Mouse (Mus musculus) telencephalon, adult 2 months (tissue): ENCODE measurements around the gene Rd3.

Source experiments
- DNase-seq: peaks from one replicate; pipeline ENCODE4 v3.0.0-alpha.2; 2011; ENCODE audit warnings: low read depth, low spot score

Gene Rd3

DNA sequence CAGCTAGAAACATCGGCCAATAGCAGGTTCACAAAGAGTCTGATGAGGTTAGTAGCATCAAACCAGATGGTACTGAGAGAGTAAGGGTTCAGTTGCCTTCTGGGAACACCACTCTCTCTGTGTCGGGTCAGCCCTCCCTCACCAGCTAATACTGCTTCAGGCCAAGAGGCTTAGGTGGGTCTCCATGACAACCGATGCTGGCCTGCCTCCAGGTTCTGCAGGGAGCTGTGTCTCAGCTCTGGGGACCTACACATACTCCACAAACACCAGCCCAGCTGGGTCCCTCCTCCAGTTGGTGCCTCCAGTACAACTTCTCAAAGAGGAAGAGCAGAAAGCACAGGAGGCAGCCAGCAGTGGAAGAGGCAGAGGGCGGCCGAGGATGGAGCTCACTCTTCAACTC is at the start of gene Rd3:
Gene Rd3, plus strand, starts transcription at position 184 of the 400 bp plus-strand sequence.
- DNase-seq = no peak

DNA sequence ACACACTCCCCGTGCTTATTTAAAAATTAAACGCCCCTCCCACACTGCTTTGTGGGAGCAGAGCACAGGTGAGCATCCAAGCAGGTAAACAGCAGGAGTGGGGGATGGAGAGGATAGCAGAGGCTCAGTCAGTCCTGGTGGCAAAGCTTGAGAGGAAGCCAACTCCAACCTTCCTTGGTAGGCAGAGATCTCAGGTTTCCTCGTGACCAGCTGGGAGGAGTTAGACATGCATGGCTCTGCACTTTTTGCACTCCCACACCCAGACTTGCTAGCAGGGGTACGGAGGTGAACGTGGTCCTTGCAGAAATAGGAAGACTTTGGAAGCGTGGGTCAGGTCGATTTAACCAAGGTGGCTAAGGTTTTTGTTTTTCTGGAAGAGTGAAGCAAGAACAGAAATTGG is 48.8 kb upstream of the Rd3 start:
- no peak for DNase-seq

DNA sequence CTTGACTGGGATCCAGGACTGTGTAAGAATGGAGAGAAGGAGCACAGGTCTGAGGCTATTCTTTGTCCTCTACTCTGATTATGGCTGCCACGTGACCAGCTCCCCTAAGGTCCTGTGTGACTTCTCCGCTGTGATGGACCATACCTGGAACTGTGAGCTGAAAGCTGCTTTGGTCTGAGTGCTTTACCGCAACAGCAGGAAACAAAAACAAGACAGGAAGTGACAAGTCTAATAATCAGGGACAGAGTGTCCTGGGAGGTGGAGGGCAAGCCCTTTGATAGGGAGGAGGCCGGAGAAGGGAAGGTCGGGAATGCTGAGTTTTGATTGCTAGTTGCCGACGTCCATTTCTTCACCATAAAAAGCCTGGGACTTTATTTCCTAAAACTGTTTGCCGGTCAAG is 48.1 kb upstream of the Rd3 start:
- DNase-seq = no peak

DNA sequence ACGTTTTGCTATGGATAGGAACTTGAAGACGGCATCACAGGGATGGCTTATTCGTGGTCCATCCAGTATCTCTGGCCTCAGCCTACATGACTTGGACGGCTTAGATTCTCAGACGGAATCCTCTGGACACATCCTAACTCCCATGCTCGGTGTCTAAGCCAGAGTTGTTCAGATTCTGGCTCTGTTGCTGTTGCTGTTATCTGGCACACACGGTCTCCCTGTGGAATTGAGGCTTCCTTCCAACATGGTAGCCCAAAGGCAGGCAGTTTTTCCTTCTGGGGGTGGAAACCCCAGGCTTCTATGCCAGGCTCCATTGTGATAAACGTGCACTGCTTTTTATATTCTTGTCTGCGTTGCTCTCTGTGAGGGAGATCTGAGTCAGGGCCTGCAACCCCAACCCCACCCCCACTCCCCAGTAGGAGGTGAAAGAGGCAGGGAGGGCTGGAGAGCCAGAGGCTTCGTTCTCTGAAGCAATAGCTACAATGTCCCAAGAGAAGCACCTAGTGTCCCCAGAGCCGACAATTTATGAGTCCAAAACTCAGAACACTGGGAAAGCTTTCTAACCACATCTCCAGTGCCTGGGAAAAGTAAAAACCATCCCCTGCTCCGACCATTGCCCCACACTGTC is 47.2 kb upstream of the Rd3 start:
- DNase-seq = no peak

DNA sequence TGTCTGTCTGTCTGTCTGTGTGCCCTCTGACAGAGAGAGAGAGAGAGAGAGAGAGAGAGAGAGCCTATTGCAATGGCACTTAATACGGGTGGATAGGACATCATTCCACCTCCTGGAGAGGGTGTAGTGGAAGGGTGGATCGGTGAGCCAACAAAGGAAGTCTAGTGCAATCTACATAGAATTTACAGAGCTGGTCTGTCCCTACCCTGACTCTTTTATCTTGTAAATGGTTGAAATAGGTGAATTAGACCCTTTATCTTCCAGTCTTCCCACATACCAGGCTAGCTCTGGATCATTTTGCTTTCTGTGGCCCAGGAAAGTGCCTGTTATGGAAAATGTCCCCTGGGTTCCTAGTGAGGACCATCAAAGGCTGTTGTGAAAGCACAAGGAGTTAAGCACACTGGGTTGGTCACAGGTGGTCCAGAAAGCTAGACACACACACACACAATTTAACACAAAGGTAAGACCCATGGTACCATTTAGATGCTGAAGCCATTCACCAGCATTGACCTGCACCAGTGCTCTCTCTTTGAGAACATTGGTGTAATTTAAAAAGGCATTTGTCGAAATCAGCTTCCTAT is 46.6 kb upstream of the Rd3 start:
- no peak for DNase-seq

DNA sequence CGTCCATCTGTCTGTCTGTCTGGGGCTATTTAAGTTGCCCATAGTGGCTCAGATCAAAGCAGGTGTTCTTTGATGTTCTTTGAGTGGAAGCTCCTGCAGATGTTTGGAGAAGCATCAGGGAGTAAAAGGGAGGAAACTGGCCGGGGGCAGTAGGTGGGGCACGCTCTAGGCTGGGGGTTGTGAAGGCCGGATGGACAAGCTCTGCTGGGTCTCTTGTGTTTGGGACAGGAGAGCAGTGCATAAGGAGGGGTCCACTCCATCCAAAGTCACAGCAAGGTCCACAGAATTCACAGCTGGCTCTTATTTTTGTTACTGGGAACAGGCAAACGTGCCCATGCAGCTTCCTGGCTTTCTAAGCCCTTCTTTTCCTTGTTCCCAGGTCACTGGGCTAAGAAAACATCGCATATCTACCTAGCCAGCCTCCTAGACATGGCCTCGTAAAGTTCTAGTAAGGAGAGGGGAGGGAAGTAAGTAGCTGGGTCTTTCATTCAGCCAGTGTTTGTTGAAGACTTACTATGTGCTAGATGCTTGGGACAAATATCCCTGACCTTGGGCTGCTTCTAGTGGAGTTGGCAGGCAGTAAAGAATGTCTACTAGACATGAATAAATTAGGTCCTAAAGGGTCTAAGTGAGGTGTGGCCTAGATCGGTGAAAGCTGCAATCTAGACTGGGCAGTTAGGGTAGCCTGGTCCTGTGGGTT is 44.7 kb upstream of the Rd3 start:
- DNase-seq = no peak

DNA sequence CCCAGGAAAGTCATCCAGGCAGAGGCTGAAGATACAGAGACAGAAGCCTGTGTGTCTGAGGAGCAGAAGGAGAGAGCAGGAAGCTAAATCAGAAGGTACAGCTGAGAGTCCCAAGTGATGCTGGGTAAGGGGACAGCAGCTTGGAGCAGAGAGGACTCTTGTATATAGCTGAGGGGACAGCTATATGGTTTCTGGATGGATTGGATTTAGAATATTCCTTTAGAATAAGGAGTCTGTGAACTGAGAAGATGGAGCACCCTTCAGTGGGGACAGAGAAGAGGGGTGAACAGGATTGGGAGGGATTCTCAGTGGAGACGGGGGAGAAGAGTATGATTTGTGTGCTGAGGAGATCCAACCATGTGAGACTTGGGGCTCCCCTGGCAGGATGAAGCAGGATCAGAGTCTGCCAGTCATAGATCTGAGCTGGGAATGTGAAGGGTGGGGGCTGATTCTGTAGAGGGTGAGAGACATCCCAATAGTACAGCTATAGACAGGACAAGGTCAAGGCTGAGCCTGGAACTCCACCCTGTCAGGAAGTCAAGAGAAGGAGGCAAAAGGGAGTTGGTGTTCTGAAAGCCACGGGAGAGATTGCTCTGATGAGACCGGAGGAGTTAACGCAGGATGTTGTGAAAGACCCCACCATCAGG is 44.1 kb upstream of the Rd3 start:
- no peak for DNase-seq

DNA sequence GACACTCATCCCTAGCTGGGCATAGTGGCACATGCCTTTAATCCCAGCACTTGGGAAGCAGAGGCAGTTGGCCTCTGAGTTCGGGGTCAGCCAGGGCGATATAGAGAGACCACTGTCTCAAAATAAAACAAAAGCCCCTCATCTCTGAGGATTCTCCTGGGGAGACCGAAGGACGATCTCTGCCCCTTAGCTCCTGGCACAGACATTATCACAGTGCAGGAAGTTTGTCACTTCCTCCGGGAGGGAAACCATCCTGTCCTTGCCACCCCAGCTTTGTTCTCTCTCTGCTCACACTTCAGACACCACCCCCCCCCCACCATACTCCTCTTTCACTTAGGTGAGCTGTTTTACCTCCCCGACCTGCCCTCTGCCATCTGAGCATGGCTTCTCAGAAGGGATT is 33.5 kb upstream of the Rd3 start:
- DNase-seq = no peak

DNA sequence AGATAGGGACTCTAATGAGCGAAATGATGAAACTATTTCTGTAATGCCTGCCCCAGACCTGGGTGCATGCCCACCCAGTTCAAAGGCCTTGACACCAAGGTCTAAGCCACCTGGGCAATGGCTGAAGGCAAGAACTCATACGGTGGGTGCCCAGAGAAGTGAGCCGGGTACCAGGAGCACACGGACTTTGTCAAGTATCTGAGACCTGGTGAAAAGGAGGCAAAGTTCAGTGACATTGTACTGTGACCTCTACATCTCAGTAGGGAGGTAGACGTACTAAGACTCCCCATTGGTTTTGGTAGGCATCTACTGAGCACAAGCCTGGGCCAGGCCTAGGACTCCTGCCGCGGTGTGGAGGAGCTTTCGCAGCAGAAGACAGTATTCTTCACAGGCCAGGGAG is 31.8 kb upstream of the Rd3 start:
- DNase-seq = no peak

DNA sequence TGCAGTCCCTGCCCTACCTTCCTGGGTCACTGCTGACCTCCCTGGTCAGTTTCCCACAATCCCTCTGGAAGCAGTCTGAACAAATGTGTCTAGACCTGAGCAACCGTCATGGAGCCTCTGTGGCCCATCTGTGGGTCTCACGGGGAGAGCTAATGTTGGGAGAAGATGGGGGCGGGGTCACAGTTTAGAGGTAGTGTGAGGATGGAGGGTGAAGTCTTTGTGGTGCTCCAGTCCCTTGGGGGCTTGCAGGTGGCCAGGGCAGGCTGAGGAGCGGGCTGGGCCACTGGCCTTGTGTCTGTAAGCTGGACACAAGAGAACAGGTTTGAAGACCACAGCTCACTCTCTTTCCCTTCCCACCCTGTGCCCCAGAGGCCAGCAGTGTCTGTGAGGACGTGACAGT is 31.4 kb upstream of the Rd3 start:
- DNase-seq = no peak

DNA sequence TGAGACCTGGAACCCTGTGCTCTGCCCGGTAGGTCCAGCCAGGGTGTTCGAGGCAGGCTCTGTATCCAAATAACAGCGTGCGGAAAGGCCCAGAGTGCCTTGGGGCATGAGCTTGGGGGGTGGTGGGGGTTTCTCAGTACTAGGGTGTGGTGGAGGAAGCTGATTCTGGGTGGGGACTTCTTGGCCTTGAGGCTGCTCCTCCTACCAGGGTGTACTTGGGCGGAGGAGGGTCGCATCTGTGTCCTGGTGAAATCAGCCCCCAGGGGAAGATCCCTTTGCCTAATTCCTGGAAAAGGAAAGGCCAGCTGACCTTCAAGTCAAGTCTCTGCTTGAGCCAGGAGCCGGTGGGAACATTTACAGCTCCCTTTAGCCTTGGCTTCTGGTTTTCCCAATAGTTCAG is 30.9 kb upstream of the Rd3 start:
- no peak for DNase-seq

DNA sequence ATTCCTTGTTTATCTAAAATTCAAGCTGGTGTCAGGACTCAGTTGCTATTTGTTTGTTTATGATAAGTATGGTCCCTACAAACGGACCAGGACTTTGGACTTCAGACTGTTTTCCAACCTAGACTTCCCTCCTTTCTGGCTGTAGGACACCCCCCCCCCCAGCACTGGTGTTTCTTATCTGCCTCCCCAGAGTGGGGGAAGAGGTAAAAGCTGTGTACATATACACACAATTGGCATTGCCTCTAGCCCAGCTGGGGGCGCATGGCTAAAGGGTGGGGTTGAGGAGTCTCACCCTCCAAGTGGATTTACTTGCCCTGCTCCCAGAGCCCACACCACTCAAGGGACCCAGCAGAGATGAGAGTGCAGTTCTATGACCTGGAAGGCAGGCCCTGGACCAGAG is 30.3 kb upstream of the Rd3 start:
- DNase-seq = no peak

DNA sequence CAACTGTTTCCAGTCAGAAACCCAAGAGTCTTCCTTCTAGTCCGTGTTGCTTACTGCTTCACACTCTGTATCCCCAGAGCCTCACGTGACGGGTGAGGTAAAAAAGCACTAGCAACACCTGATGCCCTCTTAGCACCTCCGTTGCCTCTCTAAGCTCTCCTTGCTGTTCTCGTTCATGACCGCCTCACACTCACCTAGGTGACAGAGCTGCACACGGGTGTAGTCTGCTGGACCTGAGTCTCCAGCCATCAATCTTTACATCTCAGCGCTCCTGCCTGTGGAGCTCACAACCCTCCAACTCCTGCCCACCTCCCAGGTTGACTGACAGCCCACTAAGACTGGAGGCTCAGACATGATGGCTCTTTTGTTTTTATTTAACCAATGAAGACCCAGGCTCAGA is 29.4 kb upstream of the Rd3 start:
- DNase-seq = no peak

DNA sequence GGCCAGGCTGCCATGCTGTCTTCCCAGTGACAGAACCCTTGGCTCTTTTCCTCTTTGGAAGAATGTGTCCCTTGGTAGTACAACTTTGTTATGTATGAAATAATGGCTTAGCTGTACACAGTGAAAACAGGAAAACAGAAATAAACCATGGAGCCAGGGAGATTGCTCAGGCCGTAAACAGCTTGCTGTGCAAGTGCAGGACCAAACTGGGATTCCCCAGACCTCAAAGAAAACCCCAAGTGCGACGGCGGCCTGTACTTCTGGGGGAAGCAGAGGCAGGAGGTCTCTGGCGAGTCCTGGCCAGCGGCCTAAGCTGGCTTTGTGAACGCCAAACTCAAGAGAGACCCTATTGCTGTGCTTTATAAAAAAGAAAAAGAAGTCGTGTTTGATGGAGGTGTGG is 28.6 kb upstream of the Rd3 start:
- DNase-seq = no peak

DNA sequence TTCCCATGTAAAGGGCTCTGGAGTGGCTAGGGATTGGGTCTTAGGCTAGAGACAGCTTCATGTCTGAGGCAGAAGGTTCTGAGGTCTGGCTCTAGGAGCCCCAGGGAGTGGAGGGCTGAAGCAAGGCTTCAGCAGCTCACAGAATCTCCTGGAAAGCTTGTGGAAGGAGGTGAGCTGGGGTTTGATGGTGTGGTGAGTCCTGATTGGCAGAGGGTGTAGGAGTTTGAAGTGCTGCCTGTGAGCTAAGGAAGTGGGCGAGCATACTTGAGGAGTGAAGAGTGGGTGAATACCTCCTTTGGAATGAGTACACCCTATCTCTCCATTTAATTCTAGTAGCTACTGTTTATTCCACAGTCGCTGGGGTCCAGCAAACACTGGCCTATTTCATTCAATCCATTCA is 26.6 kb upstream of the Rd3 start:
- DNase-seq = peak; percentile 68

DNA sequence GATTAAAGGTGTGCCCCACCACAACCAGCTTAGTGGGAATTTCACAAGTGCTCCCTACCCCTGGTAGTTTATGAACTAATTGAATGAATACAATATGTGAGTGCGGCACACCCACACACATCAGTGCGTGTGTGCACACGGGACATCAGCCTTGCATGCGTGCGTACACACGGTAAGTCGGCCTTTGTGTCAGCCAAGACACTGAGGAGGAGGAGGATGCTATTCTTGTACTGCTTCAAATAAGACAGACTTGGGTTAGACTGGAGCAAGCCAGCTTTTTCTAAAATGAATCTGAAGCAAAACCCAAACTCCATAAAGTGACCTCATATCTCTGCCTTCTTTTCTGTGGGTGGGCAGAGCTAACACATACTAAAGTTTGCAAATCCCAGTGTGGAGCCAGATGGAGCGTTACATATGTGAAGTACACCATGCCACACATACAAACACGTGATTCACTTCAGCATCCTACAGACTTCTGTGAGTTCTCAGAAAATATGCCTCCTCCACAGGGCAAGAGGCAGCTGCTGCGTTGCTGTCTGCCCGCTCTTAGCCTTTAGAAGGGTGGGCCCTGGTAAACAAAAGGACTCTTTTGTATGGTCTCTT is 24.3 kb upstream of the Rd3 start:
- peak; percentile 93 for DNase-seq

DNA sequence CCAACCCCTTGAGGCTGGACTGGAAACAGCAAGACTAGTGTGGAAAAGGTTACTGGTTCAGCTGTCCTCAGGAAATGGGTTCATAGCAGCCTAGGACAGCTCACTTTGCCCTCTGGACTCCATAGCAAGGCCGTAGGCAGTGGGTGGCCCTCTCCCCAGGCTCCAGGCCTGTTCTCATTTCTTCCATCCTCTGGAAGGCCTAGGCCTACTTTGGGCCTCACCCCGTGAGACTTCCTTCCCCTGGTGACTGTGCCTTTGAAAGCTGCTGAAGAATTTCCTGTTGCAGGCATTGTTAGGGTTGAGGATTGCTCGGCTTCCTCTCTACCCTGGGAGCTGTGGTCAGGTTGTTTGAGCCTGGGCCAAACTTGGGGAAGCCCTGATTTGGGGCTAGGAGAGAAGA is 22.1 kb upstream of the Rd3 start:
- no peak for DNase-seq

DNA sequence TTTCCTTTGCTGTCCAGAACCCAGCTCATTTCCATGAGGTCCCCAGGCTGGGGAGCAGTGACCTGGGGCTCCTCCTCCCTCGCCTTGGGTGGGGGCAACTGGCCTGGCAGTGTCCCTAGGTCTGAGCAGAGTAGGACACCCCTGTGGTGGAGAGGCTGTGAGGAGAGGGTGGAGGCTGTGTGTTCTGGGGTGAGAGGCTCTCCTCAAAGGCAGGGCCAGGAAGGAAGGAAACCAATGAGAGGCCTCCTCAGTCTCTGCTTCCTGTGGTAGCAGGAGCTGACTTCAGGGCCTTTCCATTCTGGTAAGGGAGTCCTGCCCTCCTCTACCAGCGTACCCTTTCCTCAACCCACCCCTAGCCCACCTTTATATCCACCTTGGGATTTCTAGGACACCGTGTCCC is 20.9 kb upstream of the Rd3 start:
- no peak for DNase-seq

DNA sequence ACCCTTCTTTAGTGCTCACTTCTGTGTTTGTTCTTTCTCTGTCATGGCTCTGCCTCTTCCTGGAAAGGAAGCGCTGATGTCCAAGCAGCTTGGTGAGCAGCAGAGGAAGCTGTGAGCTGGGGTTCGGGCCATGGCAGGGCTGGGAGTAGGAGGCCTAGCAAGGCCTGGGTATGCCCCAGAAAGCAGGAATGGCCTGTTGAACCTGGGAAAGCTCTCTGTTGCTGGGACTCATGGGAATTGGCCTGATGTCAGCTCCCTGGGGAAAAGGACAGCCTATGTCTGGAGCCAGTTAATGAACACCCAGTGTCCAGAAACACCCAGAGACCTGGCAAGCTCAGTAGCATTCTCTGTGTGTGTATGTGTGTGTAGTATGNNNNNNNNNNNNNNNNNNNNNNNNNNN is 20.3 kb upstream of the Rd3 start:
- no peak for DNase-seq

DNA sequence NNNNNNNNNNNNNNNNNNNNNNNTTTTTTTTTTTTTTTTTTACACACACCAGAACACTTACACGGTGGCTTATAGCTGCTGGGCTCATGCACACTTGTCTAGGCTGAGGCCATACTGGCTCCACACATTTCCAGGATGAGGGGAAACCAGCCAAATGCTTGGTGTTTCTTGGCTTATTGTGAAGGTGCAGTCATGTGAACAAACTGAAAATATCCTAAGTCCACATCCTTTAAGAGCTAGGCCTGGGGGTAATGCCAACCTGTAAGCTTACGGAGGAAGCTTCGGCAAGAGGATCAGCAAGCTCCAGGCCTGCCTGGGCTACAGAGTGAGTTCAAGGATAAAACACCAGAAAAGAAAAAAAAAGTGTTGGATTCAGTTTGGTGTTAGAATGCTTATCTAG is 19.8 kb upstream of the Rd3 start:
- no peak for DNase-seq

DNA sequence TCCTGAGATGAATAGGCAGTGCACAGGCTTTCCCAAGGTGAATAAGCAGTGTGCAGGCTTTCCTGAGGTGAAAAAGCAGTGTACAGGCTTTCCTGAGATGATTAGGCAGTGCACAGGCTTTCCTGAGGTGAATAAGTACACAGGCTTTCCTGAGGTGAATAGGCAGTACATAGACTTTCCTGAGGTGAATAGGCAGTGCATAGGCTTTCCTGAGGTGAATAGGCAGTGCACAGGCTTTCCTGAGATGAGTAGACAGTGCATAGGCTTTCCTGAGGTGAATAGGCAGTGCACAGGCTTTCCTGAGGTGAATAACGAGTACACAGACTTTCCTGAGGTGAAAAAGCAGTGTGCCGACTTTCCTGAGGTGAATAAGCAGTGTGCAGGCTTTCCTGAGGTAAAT is 16.2 kb upstream of the Rd3 start:
- no peak for DNase-seq

DNA sequence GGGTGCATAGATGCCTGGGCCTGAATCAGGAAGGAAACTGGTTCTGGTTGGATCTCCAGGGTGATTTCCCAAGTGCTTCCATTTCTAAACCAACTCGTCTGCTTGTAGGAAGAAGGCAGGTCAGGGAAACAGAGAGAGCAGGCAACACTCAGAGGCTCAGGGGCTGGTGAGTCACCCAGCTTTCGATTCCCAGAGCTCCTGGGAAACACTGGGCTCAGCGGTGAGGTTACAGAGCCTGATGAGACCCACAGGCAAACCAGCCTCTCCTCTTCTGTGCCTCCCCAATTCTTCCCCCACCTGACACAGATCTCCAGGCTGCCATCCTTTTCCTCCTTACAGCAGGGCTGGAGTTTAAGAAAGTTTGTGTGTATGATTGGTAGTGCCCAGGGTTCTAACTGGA is 13.8 kb upstream of the Rd3 start:
- DNase-seq = no peak
